Mouse (Mus musculus) common myeloid progenitor, adult 5-6 weeks (primary cell): ENCODE data around the gene Padi3. TPM values are rescaled to one million over a fixed set of nuclear protein-coding genes. Genes with fewer than 3 reads are reported as not detected.

Experiments used
- ATAC-seq: replicated peaks from 2 replicates; pipeline ENCODE4 v1.8.0; 2016; ENCODE audit warnings: low read depth, mild to moderate bottlenecking, moderate TSS enrichment, inconsistent platforms; ENCODE audit not compliant: poor library complexity, severe bottlenecking
- total RNA-seq: library from RNA; stranded (forward); fragments of 200-1000, 187-1606 nt; gene quantifications from 2 replicates; pipeline ENCODE4 v1.2.3, GENCODE M21; 2017

The Padi3 gene
- 0.19 and 0.32 TPM in 2 replicates for total RNA-seq

DNA sequence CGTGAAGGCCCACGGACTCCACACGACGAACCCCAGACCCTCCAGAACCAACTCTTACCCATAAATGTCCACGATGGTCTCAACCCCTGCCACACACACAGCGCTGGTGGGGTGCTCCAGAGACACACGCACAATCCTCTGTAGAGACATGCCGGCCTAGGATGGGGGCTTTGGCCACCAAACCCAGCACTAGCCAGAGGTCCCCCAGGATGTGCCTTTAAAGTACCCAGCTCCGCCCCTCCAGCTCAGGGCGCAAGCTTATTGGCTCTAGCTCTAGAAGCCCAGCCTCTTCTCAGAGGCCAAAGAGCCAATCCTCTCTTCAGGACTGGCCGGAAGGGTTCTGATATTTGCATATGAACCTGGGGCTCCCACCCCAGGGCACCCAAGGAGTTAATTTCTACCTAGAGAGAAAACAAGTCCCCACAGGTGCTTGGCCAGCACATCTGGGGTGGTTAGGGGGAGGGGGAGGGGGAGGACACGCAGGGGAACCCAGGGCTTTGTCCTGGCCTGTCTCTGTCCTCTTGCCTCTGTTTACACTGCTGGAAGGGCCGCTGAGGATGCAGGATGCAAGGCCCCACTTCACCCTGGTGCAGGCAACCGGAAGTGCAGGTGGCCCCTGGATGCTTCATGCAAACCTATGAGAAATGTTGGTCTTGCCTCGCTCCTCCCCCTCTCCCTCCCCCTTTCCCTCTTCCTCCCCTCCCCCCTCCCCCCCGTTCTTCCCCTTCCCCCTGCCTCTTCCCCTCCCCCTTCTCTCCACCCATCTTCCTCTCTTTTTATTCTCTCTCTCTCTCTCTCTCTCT, at the start of gene Padi3:
Gene Padi3, minus strand, starts transcription at position 191 of the 803 bp plus-strand sequence.
- no peak for ATAC-seq

GRCm38 (mm10) chr4:140859291-140859690, 48.8 kb upstream of the Padi3 start:
- ATAC-seq, result no peak

DNA sequence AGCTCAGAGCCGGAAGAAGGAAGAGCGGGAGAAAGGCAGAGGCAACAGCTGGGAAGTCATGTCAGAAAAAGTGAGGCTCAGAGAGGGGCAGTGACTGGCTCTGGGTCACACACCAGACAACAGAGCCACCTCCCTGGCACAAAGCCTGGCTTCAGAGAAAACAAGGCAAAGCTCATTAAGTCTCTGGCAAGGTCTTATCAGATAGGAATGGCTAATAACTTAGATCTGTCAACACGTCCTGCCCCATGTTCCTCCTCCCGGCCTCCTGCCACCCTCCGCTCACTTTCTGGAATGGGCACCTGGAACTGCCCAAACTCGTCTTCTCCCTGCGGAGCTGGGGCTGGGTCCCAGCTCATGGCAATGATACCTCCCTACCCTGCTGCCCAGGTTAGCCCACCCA, 47.4 kb upstream of the Padi3 start:
- no peak for ATAC-seq

GRCm38 (mm10) chr4:140857041-140857440, 46.6 kb upstream of the Padi3 start:
- peak; percentile 16; the same call in 1 of the 2 replicates for ATAC-seq

DNA sequence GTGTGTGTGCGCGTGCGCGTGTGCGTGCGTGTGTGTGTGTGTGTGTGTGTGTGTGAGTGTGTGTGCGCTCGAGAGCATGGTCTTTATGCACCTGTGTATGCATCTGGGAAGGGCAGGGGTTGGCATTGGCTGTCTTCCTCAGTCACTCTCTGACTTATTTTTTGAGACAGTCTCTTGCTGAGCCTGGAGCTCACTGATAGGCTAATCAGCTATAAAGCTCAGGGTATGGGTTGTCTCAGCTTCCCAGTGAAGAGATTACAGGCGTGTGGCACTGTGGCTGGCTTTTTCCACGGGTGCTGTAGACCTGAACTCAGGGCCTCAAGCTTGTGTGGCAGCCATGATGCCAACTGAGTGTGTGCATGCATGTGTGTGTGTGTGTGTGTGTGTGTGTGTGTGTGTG, 44.7 kb upstream of the Padi3 start:
- ATAC-seq, result peak; percentile 22; the same call in 1 of the 2 replicates

DNA sequence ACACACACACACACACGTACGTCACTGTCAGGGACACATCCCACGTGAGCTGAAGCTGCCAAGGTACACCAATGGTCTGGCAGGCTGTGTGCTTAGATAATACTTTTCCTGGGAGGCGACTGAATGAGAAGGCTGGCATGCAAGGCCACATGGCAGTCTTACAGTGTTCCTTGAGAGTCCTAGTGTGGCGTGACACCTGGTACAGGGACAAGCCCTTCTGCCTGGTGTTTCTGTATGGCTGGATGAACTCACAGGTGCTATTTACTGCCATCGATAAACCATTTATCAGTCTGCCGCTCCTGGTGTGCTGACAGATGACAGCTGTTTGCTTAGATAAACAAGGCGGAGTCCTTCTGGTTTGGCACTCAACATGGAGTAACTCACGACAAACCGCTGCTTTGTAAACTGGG, 44.0 kb upstream of the Padi3 start:
- ATAC-seq, result peak; percentile 30

DNA sequence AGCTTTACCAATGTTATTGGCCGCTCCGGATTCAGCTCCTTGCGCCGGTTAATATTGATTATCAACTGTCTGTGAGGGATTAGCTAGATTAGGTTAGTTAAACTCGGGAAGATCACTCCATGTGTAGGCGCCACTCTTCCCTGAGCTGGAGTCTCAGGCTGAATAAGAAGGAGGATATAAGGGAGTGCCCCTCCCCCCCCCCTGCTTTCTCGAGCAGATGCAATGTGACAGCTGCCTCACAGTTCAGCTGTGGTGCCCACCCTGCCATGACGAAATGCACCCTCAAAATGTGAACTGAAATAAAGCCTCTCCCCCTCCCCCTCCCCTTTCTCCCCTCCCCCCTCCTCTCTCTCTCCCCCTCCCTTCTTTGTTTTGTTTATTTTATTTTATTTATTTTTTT, 43.2 kb upstream of the Padi3 start:
- ATAC-seq, result no peak

GRCm38 (mm10) chr4:140849310-140849709, 38.9 kb upstream of the Padi3 start:
- no peak for ATAC-seq

GRCm38 (mm10) chr4:140845666-140846065, 35.2 kb upstream of the Padi3 start, which contains the start of gene Padi1:
Gene Padi1, minus strand, starts transcription at chr4:140845778.
- no peak for ATAC-seq

DNA sequence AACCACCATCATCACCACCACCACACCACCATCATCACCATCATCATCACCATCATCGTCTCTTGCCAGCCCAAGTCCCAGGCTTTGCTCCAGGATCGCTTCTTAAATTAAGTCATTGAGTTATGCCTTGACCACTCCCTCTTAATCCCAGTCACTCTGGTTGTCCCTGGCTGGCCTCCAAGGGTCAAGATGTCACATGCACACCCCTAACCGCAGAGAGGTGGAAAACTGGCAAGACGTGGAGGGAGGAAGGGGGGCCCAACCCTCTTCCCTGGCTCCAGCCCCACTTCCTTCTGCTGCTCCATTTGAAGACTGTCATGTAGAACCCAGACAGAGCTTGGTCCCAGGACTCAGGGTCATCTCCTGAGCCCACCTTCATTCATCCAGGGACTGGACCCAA, 34.5 kb upstream of the Padi3 start:
- no peak for ATAC-seq

- ATAC-seq, result no peak
Measured at GRCm38 (mm10) chr4:140843670-140844280, 33.3 kb upstream of the Padi3 start.

GRCm38 (mm10) chr4:140842909-140843308, 32.5 kb upstream of the Padi3 start:
- ATAC-seq, result no peak

- ATAC-seq, result no peak
Measured at GRCm38 (mm10) chr4:140837879-140838278, 27.4 kb upstream of the Padi3 start.

GRCm38 (mm10) chr4:140836208-140836866, 25.9 kb upstream of the Padi3 start:
- no peak for ATAC-seq

DNA sequence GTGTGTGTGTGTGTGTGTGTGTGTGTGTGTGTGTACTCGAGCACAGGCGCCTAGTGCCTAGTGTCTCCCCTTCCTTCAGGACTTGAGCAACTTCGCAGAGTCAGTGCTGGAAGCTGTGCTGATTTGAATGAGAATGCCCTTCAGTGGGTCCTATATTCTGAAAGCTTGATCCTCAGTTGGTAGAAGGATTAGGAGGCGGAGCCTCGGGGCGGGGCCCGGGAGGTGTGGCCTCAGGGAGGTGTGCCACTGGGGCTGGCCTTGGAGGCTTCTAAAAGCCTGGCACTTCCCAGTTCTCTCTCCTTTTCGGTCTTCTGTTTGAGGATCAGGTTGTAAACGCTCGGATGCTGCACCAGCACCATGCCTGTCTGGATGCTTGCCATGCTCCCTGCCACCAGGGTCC, 25.2 kb upstream of the Padi3 start:
- peak; percentile 89 for ATAC-seq

GRCm38 (mm10) chr4:140834327-140834934, 24.0 kb upstream of the Padi3 start:
- ATAC-seq, result no peak

GRCm38 (mm10) chr4:140832821-140833220, 22.4 kb upstream of the Padi3 start:
- ATAC-seq, result no peak

DNA sequence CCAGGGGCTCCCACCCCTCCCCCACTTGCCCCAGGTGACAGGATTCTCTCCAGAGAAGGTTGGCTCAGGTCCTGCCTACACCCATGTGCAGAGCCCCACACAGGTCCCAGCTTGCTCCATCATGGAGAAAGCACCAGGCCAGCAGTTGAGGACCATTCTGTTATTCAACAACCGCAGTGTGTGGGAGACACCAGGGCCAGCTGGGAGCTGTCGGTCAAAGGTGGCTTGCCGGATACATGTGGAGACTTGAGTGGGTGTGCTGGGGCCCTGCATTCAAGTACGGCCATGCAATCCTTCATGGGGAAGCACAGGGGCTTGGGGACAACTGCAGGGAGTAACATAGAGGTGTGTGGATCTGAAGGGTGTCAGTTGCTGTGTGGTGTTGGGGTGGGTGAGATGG, 21.4 kb upstream of the Padi3 start:
- no peak for ATAC-seq

DNA sequence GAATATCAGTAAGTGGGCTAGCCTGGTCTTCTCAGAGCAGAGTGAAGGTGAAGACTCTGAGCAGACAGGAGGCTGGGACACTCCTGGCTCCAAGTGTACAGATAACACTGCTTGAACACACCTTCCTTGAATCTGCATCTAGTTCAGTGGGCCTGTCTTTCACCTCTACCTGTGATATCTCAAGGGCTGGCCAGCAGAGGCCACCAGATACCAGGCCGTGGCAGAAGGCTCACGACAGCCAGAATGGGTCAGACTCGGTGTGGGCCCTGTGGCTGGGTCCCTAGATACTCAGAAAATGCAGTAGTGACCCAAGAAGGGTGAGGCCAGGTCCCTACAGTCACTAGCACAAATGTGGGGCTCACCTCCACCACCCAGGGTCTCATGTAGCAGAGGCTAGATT, 16.8 kb upstream of the Padi3 start:
- ATAC-seq, result no peak

- 0 out of 2 replicates have a peak, but pooled peaks have one; percentile 9 for ATAC-seq
Measured at GRCm38 (mm10) chr4:140825942-140826341, 15.5 kb upstream of the Padi3 start.
